Mouse (Mus musculus): ENCODE results near the gene Uba5.

DNA sequence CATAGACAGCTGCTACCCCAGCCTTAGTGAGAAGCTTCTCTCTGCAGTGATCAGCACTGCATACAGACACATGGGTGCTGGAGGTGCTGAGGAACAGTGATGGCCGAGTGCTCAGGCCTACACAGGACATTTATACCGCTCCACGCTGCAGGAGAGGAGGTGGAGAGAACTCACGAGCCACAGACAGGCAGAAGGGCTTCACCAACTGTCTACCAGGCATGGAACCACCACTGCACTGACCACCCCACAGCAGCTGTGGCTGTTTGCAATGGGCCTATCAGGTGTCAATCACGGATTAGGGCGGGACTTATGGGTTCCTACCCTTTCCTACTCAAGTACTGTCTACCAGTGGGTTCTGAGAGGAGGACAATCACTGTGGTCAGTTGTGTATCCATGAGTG, 11.9 kb downstream of the Uba5 start:
- TF ChIP-seq CTCF (conservative IDR thresholded peaks at IDR 0.05; ENCODE audit: low read length) (no peak), NANOG (IDR thresholded peaks at IDR 0.05; ENCODE audit: borderline replicate concordance, low read length) (no peak)

All from E14TG2a.4 (cell line).